Mouse (Mus musculus): Measurements from ENCODE around the gene Rnase9. TPM values are rescaled to one million over a fixed set of nuclear protein-coding genes. Genes with fewer than 3 reads are reported as not detected.

Gene Rnase9
- polyA plus RNA-seq, 1 experiment from 2014 or later: not detected

GRCm38 (mm10) chr14:51068956-51069355 is 27.3 kb upstream of the Rnase9 start:
- H3K9me3 ChIP-seq (ENCODE audit: control insufficient read depth, low read length): no peaks in the 10 kb centered on the region
- no peak overlapping the region for H3K27ac ChIP-seq (replicated peaks in 1 of 2; ENCODE audit: control insufficient read depth in 1 of 2, insufficient read depth in 1 of 2, low read depth in 2 of 2, low read length in 2 of 2)
- H3K4me2 ChIP-seq (ENCODE audit: low read length): no peak overlapping the region
- H3K27me3 ChIP-seq (ENCODE audit: control insufficient read depth, insufficient read depth, low read length): no peaks in the 10 kb centered on the region
- no peak overlapping the region for H3K9ac ChIP-seq (ENCODE audit: low read length)
- 86% methylated on average over 5 of the region's 5 CpGs for WGBS
- no peaks in the 10 kb centered on the region for H3K36me3 ChIP-seq (ENCODE audit: control insufficient read depth, insufficient read depth, low read length)
- H3K4me3 ChIP-seq (ENCODE audit: control insufficient read depth in 1 of 2, insufficient read depth in 1 of 2, low read depth in 1 of 2, low read length in 2 of 2): no peak overlapping the region
- peaks cover 0 to 5% of the 10 kb centered on the region in 2 experiments; a peak in 1 of 4 replicates for H3K4me1 ChIP-seq (ENCODE audit: control insufficient read depth in 2 of 2, insufficient read depth in 2 of 2, low read length in 2 of 2)
- no peak for ATAC-seq (ENCODE audit: insufficient number of reproducible peaks, insufficient read depth, low FRiP score, low read depth)

GRCm38 (mm10) chr14:51060761-51061160 is 19.1 kb upstream of the Rnase9 start:
- H3K9me3 ChIP-seq (ENCODE audit: control insufficient read depth, low read length): no peaks in the 10 kb centered on the region
- no peak overlapping the region for H3K4me3 ChIP-seq (ENCODE audit: control insufficient read depth in 1 of 2, insufficient read depth in 1 of 2, low read depth in 1 of 2, low read length in 2 of 2)
- 86% methylated on average over 5 of the region's 5 CpGs for WGBS
- no peak for ATAC-seq (ENCODE audit: insufficient number of reproducible peaks, insufficient read depth, low FRiP score, low read depth)
- H3K4me1 ChIP-seq (ENCODE audit: control insufficient read depth in 2 of 2, insufficient read depth in 2 of 2, low read length in 2 of 2): peaks cover 3 to 6% of the 10 kb centered on the region in 2 experiments; a peak in 1 of 4 replicates
- no peak overlapping the region for H3K27ac ChIP-seq (replicated peaks in 1 of 2; ENCODE audit: control insufficient read depth in 1 of 2, insufficient read depth in 1 of 2, low read depth in 2 of 2, low read length in 2 of 2)
- H3K36me3 ChIP-seq (ENCODE audit: control insufficient read depth, insufficient read depth, low read length): no peaks in the 10 kb centered on the region
- H3K27me3 ChIP-seq (ENCODE audit: control insufficient read depth, insufficient read depth, low read length): no peaks in the 10 kb centered on the region
- H3K4me2 ChIP-seq (ENCODE audit: low read length): no peak overlapping the region
- H3K9ac ChIP-seq (ENCODE audit: low read length): no peak overlapping the region

GRCm38 (mm10) chr14:51057401-51057831 is 15.7 kb upstream of the Rnase9 start, which contains the start of gene Rnase12:
TSS of gene Rnase12 (minus strand) at chr14:51057661.
- H3K4me1 ChIP-seq (ENCODE audit: control insufficient read depth in 2 of 2, insufficient read depth in 2 of 2, low read length in 2 of 2): peaks cover 4 to 7% of the 10 kb centered on the region in 2 experiments; a peak in 1 of 4 replicates
- no peak; the same call in 1 of the 2 replicates for ATAC-seq (ENCODE audit: insufficient number of reproducible peaks, insufficient read depth, low FRiP score, low read depth)
- no peaks in the 10 kb centered on the region for H3K9me3 ChIP-seq (ENCODE audit: control insufficient read depth, low read length)
- no peak within 1 kb of the TSS for H3K9ac ChIP-seq (ENCODE audit: low read length)
- H3K4me2 ChIP-seq (ENCODE audit: low read length): no peak within 1 kb of the TSS
- no peaks in the 10 kb centered on the region for H3K27me3 ChIP-seq (ENCODE audit: control insufficient read depth, insufficient read depth, low read length)
- peak within 1 kb of the TSS; percentile 5 to 28; a peak in 2 of 4 replicates for H3K27ac ChIP-seq (replicated peaks in 1 of 2; ENCODE audit: control insufficient read depth in 1 of 2, insufficient read depth in 1 of 2, low read depth in 2 of 2, low read length in 2 of 2)
- H3K4me3 ChIP-seq (ENCODE audit: control insufficient read depth in 1 of 2, insufficient read depth in 1 of 2, low read depth in 1 of 2, low read length in 2 of 2): no peak within 1 kb of the TSS
- 35% methylated on average over 9 of the region's 9 CpGs for WGBS
- H3K36me3 ChIP-seq (ENCODE audit: control insufficient read depth, insufficient read depth, low read length): no peaks in the 10 kb centered on the region

- Histone ChIP-seq H3K27ac (replicated peaks in 1 of 2; ENCODE audit: control insufficient read depth in 1 of 2, insufficient read depth in 1 of 2, low read depth in 2 of 2, low read length in 2 of 2) (no peak overlapping the region), H3K4me3 (ENCODE audit: control insufficient read depth in 1 of 2, insufficient read depth in 1 of 2, low read depth in 1 of 2, low read length in 2 of 2) (no peak overlapping the region), H3K9ac (ENCODE audit: low read length) (no peak overlapping the region), H3K4me2 (ENCODE audit: low read length) (no peak overlapping the region), H3K9me3 (ENCODE audit: control insufficient read depth, low read length) (no peaks in the 10 kb centered on the region), H3K4me1 (ENCODE audit: control insufficient read depth in 2 of 2, insufficient read depth in 2 of 2, low read length in 2 of 2) (peaks cover 4 to 7% of the 10 kb centered on the region in 2 experiments; a peak in 2 of 4 replicates), H3K36me3 (ENCODE audit: control insufficient read depth, insufficient read depth, low read length) (no peaks in the 10 kb centered on the region), H3K27me3 (ENCODE audit: control insufficient read depth, insufficient read depth, low read length) (no peaks in the 10 kb centered on the region)
- 73% methylated on average over 13 of the region's 13 CpGs for WGBS
- no peak for ATAC-seq (ENCODE audit: insufficient number of reproducible peaks, insufficient read depth, low FRiP score, low read depth)
These were observed 12.9 kb upstream of the Rnase9 start for GRCm38 (mm10) chr14:51054243-51055237.

- Histone ChIP-seq H3K9ac (ENCODE audit: low read length) (no peak overlapping the region), H3K4me1 (ENCODE audit: control insufficient read depth in 2 of 2, insufficient read depth in 2 of 2, low read length in 2 of 2) (peaks cover 4 to 7% of the 10 kb centered on the region in 2 experiments; a peak in 2 of 4 replicates), H3K4me3 (ENCODE audit: control insufficient read depth in 1 of 2, insufficient read depth in 1 of 2, low read depth in 1 of 2, low read length in 2 of 2) (no peak overlapping the region), H3K4me2 (ENCODE audit: low read length) (no peak overlapping the region), H3K27ac (replicated peaks in 1 of 2; ENCODE audit: control insufficient read depth in 1 of 2, insufficient read depth in 1 of 2, low read depth in 2 of 2, low read length in 2 of 2) (no peak overlapping the region), H3K36me3 (ENCODE audit: control insufficient read depth, insufficient read depth, low read length) (no peaks in the 10 kb centered on the region), H3K27me3 (ENCODE audit: control insufficient read depth, insufficient read depth, low read length) (no peaks in the 10 kb centered on the region), H3K9me3 (ENCODE audit: control insufficient read depth, low read length) (no peaks in the 10 kb centered on the region)
- ATAC-seq (ENCODE audit: insufficient number of reproducible peaks, insufficient read depth, low FRiP score, low read depth): no peak
- 71% methylated on average over 5 of the region's 5 CpGs for WGBS
These were observed 11.5 kb upstream of the Rnase9 start for GRCm38 (mm10) chr14:51053176-51053575.

- H3K9me3 ChIP-seq (ENCODE audit: control insufficient read depth, low read length): no peaks in the 10 kb centered on the region
- no peaks in the 10 kb centered on the region for H3K27me3 ChIP-seq (ENCODE audit: control insufficient read depth, insufficient read depth, low read length)
- H3K4me1 ChIP-seq (ENCODE audit: control insufficient read depth in 2 of 2, insufficient read depth in 2 of 2, low read length in 2 of 2): peaks cover 0 to 7% of the 10 kb centered on the region in 2 experiments; a peak in 1 of 4 replicates
- H3K4me3 ChIP-seq (ENCODE audit: control insufficient read depth in 1 of 2, insufficient read depth in 1 of 2, low read depth in 1 of 2, low read length in 2 of 2): no peak overlapping the region
- ATAC-seq (ENCODE audit: insufficient number of reproducible peaks, insufficient read depth, low FRiP score, low read depth): no peak
- no peak overlapping the region for H3K9ac ChIP-seq (ENCODE audit: low read length)
- no peak overlapping the region for H3K27ac ChIP-seq (replicated peaks in 1 of 2; ENCODE audit: control insufficient read depth in 1 of 2, insufficient read depth in 1 of 2, low read depth in 2 of 2, low read length in 2 of 2)
- no peak overlapping the region for H3K4me2 ChIP-seq (ENCODE audit: low read length)
- WGBS: 53% methylated on average over 5 of the region's 5 CpGs
- H3K36me3 ChIP-seq (ENCODE audit: control insufficient read depth, insufficient read depth, low read length): no peaks in the 10 kb centered on the region
These were observed 10.3 kb upstream of the Rnase9 start for GRCm38 (mm10) chr14:51051941-51052340.

- H3K27ac ChIP-seq (replicated peaks in 1 of 2; ENCODE audit: control insufficient read depth in 1 of 2, insufficient read depth in 1 of 2, low read depth in 2 of 2, low read length in 2 of 2): no peak within 1 kb of the TSS
- ATAC-seq (ENCODE audit: insufficient number of reproducible peaks, insufficient read depth, low FRiP score, low read depth): no peak
- H3K4me2 ChIP-seq (ENCODE audit: low read length): no peak within 1 kb of the TSS
- 74% methylated on average over 2 of the region's 2 CpGs for WGBS
- H3K9ac ChIP-seq (ENCODE audit: low read length): no peak within 1 kb of the TSS
- peaks cover 0 to 7% of the 10 kb centered on the region in 2 experiments; a peak in 1 of 4 replicates for H3K4me1 ChIP-seq (ENCODE audit: control insufficient read depth in 2 of 2, insufficient read depth in 2 of 2, low read length in 2 of 2)
- H3K4me3 ChIP-seq (ENCODE audit: control insufficient read depth in 1 of 2, insufficient read depth in 1 of 2, low read depth in 1 of 2, low read length in 2 of 2): no peak within 1 kb of the TSS
- no peaks in the 10 kb centered on the region for H3K9me3 ChIP-seq (ENCODE audit: control insufficient read depth, low read length)
- H3K36me3 ChIP-seq (ENCODE audit: control insufficient read depth, insufficient read depth, low read length): no peaks in the 10 kb centered on the region
- no peaks in the 10 kb centered on the region for H3K27me3 ChIP-seq (ENCODE audit: control insufficient read depth, insufficient read depth, low read length)
These were observed 8.4 kb upstream of the Rnase9 start, which contains the start of gene Rnase11 for GRCm38 (mm10) chr14:51050063-51050462. TSS of gene Rnase11 (minus strand) at chr14:51050163.
